Mouse (Mus musculus): ENCODE results near the gene Exosc10. TPM values are rescaled to one million over a fixed set of nuclear protein-coding genes. Genes with fewer than 3 reads are reported as not detected.

Exosc10 gene
- 100 to 1,000 TPM in 1 of 3 experiments, 10 to 100 TPM in 2; 63.8 to 103 (median 96.2) TPM for polyA plus RNA-seq (2017; shearing (Covaris generic))

DNA sequence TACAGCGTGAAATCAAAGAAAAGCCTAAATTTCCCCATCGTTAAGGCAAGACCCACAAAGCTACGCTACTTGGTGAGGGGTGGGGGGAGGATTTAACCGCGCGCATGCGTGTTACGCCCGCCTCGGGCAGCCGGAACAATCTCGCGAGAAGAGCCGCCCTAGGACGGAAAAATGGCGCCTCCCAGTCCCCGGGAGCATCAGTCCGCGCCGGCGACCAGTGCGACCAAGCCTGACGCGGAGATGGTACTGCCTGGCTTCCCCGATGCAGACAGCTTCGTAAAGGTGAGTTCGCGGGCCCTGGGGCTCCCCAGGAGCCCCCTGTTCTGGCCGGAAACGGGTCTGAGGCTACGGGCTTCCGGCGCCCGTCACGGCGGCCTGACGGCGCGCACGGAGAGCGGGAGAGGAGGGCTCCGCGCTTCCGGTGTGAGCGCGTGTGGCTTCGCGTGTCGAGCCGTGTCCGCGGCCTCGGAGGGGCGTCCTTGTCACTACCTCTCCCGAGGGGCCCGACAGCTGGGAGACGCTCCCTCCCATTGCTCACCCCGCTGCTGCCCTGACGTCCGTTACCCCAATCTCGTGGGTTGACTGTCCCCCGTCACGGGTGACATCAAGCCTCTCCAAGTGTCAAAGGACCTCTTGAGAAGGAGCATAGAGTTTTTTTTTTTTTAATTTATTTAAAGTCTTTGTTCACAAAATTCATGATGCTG lies at the start of gene Exosc10:
Gene Exosc10 (plus strand): TSS at position 133 of the 704 bp plus-strand sequence.
- peak; percentile 88 for ATAC-seq

- ATAC-seq = peak; percentile 86
Measured at GRCm38 (mm10) chr4:148509450-148510084, 48.7 kb upstream of the Exosc10 start.

DNA sequence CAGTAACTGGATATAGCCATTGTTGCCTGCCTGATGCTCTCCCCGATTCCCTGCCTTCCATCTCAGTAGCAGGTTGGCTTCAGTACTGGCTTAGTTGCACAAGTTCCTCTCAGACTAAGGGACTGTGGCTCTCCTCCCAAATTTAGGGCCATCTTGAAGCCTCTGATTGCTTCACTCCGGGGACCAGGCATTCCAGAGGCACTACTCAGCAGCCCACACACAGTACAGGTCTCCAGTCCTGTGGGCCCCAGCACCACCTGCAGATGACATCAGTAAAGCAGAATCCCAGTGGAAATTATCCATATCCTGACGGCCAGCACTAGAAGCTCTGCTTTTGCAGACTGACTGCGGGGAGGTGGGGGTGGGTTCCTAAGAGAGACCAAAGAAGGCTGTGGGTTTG lies 47.5 kb upstream of the Exosc10 start:
- no peak for ATAC-seq

GRCm38 (mm10) chr4:148511334-148511733 lies 46.9 kb upstream of the Exosc10 start:
- ATAC-seq = no peak

- no peak for ATAC-seq
Measured at GRCm38 (mm10) chr4:148513021-148513559, 45.1 kb upstream of the Exosc10 start.

- no peak for ATAC-seq
Measured at GRCm38 (mm10) chr4:148515313-148515712, 42.9 kb upstream of the Exosc10 start.

DNA sequence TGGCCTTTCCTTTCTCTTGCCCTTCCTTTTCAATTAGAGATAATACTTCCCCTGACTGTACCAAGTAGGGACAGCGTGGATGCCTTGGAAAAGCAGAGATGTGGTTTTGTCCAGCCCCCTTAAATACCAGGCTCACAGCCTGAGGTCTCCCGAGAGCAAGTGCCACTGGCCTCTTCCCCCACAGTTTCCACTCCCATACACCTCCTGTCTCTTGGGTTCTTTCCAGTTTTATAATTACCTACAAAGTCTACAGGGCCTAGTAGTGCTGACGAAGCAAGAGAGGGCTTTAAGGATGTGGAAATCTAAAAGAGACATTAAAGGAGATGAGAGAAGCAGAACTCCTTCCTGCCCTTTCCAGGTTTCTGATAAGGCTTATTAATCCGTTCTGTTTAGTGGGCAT lies 40.4 kb upstream of the Exosc10 start:
- no peak for ATAC-seq

DNA sequence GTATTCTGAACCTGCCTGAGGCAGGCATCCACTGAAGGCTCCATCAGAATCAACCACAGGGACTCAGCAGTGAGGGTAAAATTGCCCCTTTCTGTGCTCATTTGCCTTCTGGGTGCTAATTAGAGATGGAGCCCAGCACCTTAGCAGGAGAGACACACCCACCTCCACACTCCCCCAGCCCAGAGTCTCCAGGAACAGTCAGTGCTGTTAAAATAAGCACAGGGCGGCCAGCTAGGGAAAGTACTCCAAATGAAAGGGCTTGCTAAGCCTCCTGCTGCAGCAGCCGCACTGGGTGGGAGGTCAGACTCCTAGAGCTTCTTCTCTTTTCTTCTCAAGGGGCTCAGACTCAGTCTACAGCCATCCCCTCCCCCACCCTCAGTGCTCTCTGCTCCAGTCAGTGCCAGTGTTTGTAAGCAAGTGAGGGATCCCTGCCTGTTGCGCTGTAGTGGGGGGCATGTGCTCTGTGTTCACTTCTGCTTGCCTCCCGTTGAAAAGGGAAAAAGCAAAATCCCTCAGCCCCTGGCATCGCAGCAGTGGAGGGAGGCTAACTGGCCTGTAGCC lies 39.9 kb upstream of the Exosc10 start:
- ATAC-seq = no peak

GRCm38 (mm10) chr4:148523538-148523937 lies 34.7 kb upstream of the Exosc10 start:
- ATAC-seq = no peak

DNA sequence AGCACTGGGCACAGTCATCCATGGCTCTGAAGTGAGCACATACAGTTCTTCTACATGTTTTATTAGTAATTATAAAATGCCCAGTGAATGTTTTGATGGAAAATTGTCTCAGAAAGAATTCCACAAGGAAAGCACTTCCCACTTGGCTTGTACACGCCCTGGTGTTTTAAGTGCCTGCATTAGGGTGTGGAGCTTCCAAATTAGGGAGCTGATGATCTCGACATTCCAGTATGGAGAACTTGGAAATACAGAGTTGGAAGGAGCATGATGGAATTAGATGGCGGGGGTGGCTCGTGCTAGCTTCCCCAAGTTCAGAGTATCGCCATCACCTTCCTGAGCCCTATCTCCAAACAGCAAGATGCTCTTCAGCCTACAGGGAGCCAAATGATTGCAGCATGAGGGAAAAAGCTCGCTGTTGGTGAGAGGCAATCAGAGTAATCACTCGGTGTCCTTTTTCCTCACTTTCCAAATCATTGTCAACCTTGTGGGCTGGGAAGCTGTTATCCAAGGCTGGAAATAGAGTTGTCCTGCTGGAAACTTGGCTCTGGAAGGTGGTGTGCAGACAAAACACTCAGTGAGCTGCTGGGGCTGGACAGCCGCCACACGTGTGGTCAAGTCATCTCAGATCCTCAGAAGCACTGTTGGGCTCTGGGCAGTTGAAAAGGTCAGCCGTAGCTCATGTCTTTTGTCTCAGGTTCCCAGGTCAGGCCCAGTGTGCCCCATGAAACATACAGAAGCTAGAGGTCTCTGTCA lies 30.9 kb upstream of the Exosc10 start:
- ATAC-seq = no peak

DNA sequence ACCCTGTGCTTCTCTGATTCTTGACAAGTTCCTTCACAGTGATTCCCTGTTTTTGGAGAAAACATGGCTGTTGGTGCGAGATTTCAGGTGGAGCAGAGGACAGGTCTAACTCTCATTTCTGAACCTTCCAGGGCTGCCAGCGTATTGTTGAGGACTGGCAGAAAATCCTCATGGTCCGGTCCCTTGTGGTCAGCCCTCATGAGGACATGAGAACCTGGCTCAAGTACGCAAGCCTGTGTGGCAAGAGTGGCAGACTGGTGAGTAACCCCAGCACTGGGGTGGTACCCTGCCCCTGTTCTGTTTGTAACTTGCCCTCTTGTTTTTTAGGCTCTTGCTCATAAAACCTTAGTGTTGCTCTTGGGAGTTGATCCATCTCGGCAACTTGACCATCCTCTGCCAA lies 27.9 kb upstream of the Exosc10 start:
- ATAC-seq = no peak

- no peak for ATAC-seq
Measured at GRCm38 (mm10) chr4:148530778-148531177, 27.5 kb upstream of the Exosc10 start.

DNA sequence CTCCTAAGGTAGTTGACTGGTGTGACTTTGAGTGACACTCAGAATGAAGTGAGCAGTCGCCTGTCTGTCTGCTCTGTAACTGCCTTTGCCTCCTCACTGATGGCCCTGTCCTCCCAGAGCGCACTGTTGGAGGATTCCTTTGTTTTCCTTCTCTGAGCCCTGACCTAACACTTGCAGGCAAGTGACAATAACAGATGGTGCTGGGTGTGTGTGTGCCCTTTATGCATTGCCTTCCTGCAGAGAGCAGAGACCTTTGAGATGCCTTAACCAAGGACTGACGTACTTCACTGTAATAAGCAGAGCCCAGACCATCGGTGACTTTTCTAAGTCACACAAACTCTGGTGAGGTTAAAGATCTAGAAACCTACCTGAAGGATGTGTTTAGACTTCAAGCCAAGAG lies 26.9 kb upstream of the Exosc10 start:
- ATAC-seq = no peak

DNA sequence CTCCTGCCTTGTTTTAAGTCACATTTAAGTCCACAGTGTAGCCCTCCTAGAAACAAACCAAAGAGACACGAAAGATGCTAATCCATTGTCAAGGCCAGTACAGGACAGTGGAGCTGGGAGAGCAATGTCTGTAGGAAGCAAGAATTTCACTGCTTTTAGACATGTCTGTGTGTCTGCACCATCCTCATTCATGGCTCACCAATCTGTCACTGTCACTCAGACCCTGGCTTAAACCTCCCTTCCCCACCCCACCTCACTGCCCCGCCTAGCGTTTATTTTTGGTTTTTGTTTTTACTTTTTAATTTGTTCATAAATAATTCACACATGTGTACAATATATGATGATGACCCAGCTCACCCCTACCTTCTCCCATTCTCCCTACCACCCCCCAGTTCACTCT lies 25.7 kb upstream of the Exosc10 start:
- no peak for ATAC-seq

DNA sequence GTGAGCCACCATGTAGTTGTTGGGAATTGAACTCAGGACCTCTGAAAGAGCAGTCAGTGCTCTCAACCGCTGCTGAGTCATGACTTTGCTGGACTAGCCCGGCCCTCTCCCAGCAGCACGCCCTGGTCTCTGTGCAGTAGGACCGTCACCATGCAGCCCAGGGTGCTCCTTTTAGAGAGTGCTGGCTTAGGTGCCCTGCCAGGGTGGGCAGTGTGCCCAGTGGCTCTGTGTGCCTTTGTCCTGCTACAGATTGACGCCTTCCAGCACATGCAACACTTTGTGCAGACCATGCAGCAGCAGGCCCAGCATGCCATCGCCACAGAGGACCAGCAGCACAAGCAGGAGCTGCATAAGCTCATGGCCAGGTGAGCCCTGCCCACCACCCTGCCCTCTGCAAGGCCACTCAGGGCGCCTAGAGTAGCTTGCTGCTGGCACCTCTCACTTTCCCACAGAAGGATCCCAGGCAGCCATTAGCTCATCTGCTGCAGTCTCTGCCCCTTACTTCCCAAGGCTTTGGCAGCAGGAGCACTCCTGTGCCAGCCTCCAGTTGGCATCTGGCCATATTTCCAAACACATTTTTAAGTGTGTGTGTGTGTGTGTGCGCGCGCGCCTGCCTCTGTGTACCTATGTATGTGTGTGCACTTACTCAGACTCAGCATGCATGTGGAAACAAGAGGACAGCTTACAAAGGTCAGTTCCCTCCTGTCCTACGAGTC lies 24.5 kb upstream of the Exosc10 start:
- ATAC-seq = no peak

DNA sequence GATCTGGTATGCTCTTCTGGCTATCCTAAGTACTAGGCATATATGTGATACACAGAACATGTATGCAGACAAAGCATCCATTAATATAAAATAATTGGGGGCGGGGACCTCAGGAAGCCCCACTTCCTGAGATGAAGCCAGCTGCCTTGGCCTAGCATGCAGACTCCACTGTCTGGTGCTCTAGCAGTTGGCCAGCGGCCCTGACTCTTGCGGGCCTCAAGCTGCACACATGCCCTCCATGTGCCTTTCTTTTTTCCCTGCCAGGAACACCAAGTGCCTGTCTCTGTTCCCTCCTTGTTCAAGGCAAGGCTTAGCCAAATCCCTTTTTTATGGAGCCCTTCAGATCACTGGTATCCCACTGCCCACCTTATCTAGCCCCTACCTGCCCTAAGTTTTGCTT lies 22.4 kb upstream of the Exosc10 start:
- ATAC-seq = no peak

GRCm38 (mm10) chr4:148549106-148549505 lies 9.1 kb upstream of the Exosc10 start:
- ATAC-seq = no peak

GRCm38 (mm10) chr4:148557766-148558165 lies 463 bp upstream of the Exosc10 start:
- ATAC-seq = no peak

- no peak for ATAC-seq
Measured at GRCm38 (mm10) chr4:148562676-148563075, 4.4 kb downstream of the Exosc10 start.

DNA sequence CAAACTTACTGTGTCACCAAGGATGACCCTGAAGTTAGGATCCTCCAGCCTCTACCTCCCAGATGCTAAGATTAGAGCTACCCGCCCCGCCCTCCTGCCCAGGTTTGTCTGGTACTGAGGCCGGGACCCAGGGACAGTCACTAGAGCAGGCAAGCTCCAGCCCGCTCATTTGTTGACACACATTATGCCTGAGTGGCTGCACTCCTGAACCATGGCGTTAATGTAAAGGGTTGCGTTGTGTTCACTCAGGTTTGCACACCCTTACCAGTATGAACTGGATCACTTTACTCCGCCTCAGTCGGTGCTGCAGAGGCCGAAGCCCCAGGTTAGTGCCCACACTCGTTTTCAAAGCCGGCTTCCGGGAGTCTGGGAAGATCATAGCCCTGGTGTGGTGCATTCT lies 5.4 kb downstream of the Exosc10 start:
- ATAC-seq = no peak

- no peak for ATAC-seq
Measured at GRCm38 (mm10) chr4:148570138-148570537, 11.9 kb downstream of the Exosc10 start.

- no peak for ATAC-seq
Measured at GRCm38 (mm10) chr4:148570693-148571295, 12.6 kb downstream of the Exosc10 start.
